In the genomic region with DNA sequence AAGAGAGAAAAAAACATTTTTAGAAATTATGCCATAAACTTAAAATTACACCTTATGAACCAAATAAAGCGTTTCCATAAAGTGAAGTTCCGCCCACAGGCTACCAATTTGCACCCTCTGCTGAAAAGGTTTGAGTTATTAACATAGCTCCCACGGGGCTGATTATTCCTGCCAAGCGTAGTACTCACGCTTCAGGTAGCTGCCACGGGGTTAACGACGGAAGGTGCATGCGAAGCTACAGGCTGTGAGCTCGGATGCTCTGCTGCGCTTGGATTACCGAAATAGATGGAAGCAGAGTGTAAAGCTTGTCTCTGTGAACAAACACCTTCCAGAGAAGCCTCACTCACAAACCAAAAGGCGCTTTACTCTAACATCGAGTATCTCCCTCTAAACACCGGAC, we compare ENCODE assay signal across 30 mouse cellular contexts.
DNase-seq lines count a peak whose midpoint lies in the region; ATAC-seq lines count a peak whose summit lies in the region.
"Had no signal": no experiment of that assay in that cellular context is flagged by ENCODE, and none has a peak within 500 bp of the region (broad histone marks: within the 10 kb centered on the region; RNA-seq: fewer than 3 reads in every experiment).

No protein-coding gene starts in this region.

- H3K9ac ChIP-seq in midbrain, embryonic 13.5 days (replicated peaks), result no peak overlapping the region
- H3K9ac ChIP-seq: embryonic facial prominence, embryonic 15.5 days; forebrain, postnatal 0 days; heart, embryonic 15.5 days; hindbrain, embryonic 15.5 days; liver, embryonic 12.5 days; midbrain, embryonic 12.5 days; stomach, embryonic 15.5 days had no signal

- no peak overlapping the region for H3K4me2 ChIP-seq in midbrain, embryonic 13.5 days (replicated peaks)
- H3K4me2 ChIP-seq: embryonic facial prominence, embryonic 15.5 days; heart, embryonic 15.5 days; liver, embryonic 12.5 days; midbrain, embryonic 12.5 days; stomach, embryonic 15.5 days had no signal

- H3K27me3 ChIP-seq in midbrain, embryonic 10.5 days (ENCODE audit: low read depth, poor library complexity, severe bottlenecking), result no peaks in the 10 kb centered on the region
- no peaks in the 10 kb centered on the region for H3K27me3 ChIP-seq in midbrain, embryonic 13.5 days
- H3K27me3 ChIP-seq: embryonic facial prominence, embryonic 15.5 days; heart, embryonic 15.5 days; hindbrain, embryonic 15.5 days; liver, embryonic 12.5 days; midbrain, embryonic 12.5 days; Patski; stomach, embryonic 15.5 days had no signal

- ATAC-seq in midbrain, embryonic 13.5 days, result no peak
- ATAC-seq: activated CD4-positive, CD25-positive, alpha-beta regulatory T cell, adult 4 months; forebrain, postnatal 0 days; intestine, embryonic 16.5 days; liver, embryonic 12.5 days; Patski had no signal

- WGBS in midbrain, embryonic 10.5 days, result 92% methylated on average over 15 of the region's 15 CpGs
- WGBS in midbrain, embryonic 13.5 days, result 82% methylated on average over 15 of the region's 15 CpGs

- no peaks in the 10 kb centered on the region for H3K36me3 ChIP-seq in midbrain, embryonic 10.5 days
- no peaks in the 10 kb centered on the region for H3K36me3 ChIP-seq in midbrain, embryonic 13.5 days
- H3K36me3 ChIP-seq: embryonic facial prominence, embryonic 15.5 days; G1E; heart, embryonic 15.5 days; hindbrain, embryonic 15.5 days; liver, embryonic 12.5 days; midbrain, embryonic 12.5 days; stomach, embryonic 15.5 days had no signal

- no peaks in the 10 kb centered on the region for H3K9me3 ChIP-seq in midbrain, embryonic 10.5 days (replicated peaks)
- H3K9me3 ChIP-seq in midbrain, embryonic 13.5 days, result no peaks in the 10 kb centered on the region
- H3K9me3 ChIP-seq: embryonic facial prominence, embryonic 15.5 days; heart, embryonic 15.5 days; hindbrain, embryonic 15.5 days; liver, embryonic 12.5 days; midbrain, embryonic 12.5 days; stomach, embryonic 15.5 days had no signal

- DNase-seq in heart, adult 11 months, result peak; percentile 21
- no peak for DNase-seq in heart, adult 8-10 months (ENCODE audit: low spot score)
- DNase-seq in midbrain, embryonic 10.5 days (ENCODE audit: low spot score), result no peak
- peak; percentile 21 for DNase-seq in ES-CJ7 (ENCODE audit: low read depth, low spot score)
- peak; percentile 56 for DNase-seq in brain, adult 2 months (ENCODE audit: low read depth, low spot score)
- DNase-seq in urinary bladder, adult 18-20 months (ENCODE audit: low spot score in 2 of 2), result no peak
- DNase-seq in cerebellum, postnatal 25 days, result no peak
- DNase-seq: adrenal gland, adult 8-10 months; cerebellum, adult 2 months; cerebellum, postnatal 36 days; embryo, embryonic 11 days; forebrain, postnatal 0 days; gastrocnemius, postnatal 36 days; heart, postnatal 36 days; kidney, postnatal 25 days; lung, adult 18-20 months; lung, postnatal 10 days; thymus, postnatal 36 days had no signal

- no peak overlapping the region for H3K4me3 ChIP-seq in midbrain, embryonic 10.5 days
- no peak overlapping the region for H3K4me3 ChIP-seq in midbrain, embryonic 13.5 days (replicated peaks)
- H3K4me3 ChIP-seq: embryonic facial prominence, embryonic 15.5 days; heart, embryonic 15.5 days; hindbrain, embryonic 15.5 days; layer of hippocampus, adult 2 months; liver, embryonic 12.5 days; midbrain, embryonic 12.5 days; stomach, embryonic 15.5 days had no signal

- peaks cover 22% of the 10 kb centered on the region for H3K4me1 ChIP-seq in midbrain, embryonic 10.5 days
- peaks cover 25% of the 10 kb centered on the region for H3K4me1 ChIP-seq in midbrain, embryonic 13.5 days (replicated peaks)
- H3K4me1 ChIP-seq: liver, embryonic 12.5 days; stomach, embryonic 15.5 days had no signal

- peak overlapping the region; percentile 6; the same call in 1 of the 2 replicates for H3K27ac ChIP-seq in midbrain, embryonic 10.5 days (replicated peaks)
- H3K27ac ChIP-seq in midbrain, embryonic 13.5 days, result no peak overlapping the region
- H3K27ac ChIP-seq: embryonic facial prominence, embryonic 15.5 days; heart, embryonic 15.5 days; hindbrain, embryonic 15.5 days; layer of hippocampus, adult 2 months; liver, embryonic 12.5 days; midbrain, embryonic 12.5 days; stomach, embryonic 15.5 days had no signal

Comparison
In these comparisons a context has a peak if more than half of its experiments do, and no peak if none do; other contexts are left out.
1. DNase-seq: peak in heart, adult 11 months (single experiment), ES-CJ7 (single experiment) and brain, adult 2 months (single experiment); none in heart, adult 8-10 months (single experiment), midbrain, embryonic 10.5 days (single experiment), urinary bladder, adult 18-20 months (0 of 2) and cerebellum, postnatal 25 days (0 of 2).